Mouse (Mus musculus) CH12.LX (cell line): ENCODE results near the gene Rasa3. TPM values are rescaled to one million over a fixed set of nuclear protein-coding genes. Genes with fewer than 3 reads are reported as not detected.
A peak's percentile ranks its signal among the peaks of the same experiment; 100 is the strongest.

ENCODE experiments used
- DNase-seq: peaks from one replicate; pipeline ENCODE4 v3.0.0-alpha.2; 2013; ENCODE audit errors: extremely low read depth
- H3K27ac ChIP-seq: 2 replicates; pipeline ENCODE4 v1.5.1; 2012; ENCODE audit warnings: low read depth, mild to moderate bottlenecking, control low read depth, moderate library complexity; ENCODE audit not compliant: insufficient read depth
- H3K27me3 ChIP-seq: replicated peaks from 2 replicates; pipeline ENCODE3; 2012; ENCODE audit warnings: inconsistent platforms
- H3K36me3 ChIP-seq, 2 experiments: replicated peaks in 1 of 2; 2 replicates each; pipeline versions ENCODE3 to v1.6.1; 2012; ENCODE audit warnings: inconsistent platforms in 1 of 2, low read length in 1 of 2, mild to moderate bottlenecking in 1 of 2, mixed read lengths in 1 of 2, moderate library complexity in 1 of 2; ENCODE audit not compliant: control insufficient read depth in 1 of 2, insufficient read depth in 1 of 2
- H3K4me1 ChIP-seq, 2 experiments: 2 replicates each; pipeline ENCODE4 v1.6.1; 2012; ENCODE audit warnings: inconsistent platforms in 1 of 2, moderate library complexity in 1 of 2; ENCODE audit not compliant: insufficient read depth in 2 of 2, control insufficient read depth in 1 of 2
- H3K4me2 ChIP-seq: 2 replicates; pipeline ENCODE4 v1.6.1; 2012; ENCODE audit warnings: low read depth, mild to moderate bottlenecking, control low read depth; ENCODE audit not compliant: poor library complexity, insufficient read depth, severe bottlenecking
- H3K4me3 ChIP-seq, 3 experiments: fragments of 150-350 bp in 1 of 3; sonication (generic) in 1 of 3; replicated peaks in 1 of 3; 2 replicates each; pipeline versions ENCODE3 to v1.5.1; 2011 to 2012; ENCODE audit warnings: low read depth in 2 of 3, low read length in 2 of 3, mild to moderate bottlenecking in 2 of 3, moderate library complexity in 2 of 3, control low read depth in 1 of 3, improper control_type of control experiment in 1 of 3, inconsistent platforms in 1 of 3, mixed read lengths in 1 of 3; ENCODE audit not compliant: poor library complexity in 1 of 3
- H3K79me2 ChIP-seq: replicated peaks from 2 replicates; pipeline ENCODE4 v1.6.1; 2012; ENCODE audit warnings: mild to moderate bottlenecking, moderate library complexity; ENCODE audit not compliant: control insufficient read depth, poor library complexity, insufficient read depth, severe bottlenecking; ENCODE audit errors: extremely low read depth
- H3K9ac ChIP-seq: 2 replicates; pipeline ENCODE4 v1.6.1; 2012; ENCODE audit warnings: low read depth, mild to moderate bottlenecking, control low read depth, moderate library complexity; ENCODE audit not compliant: insufficient read depth
- H3K9me3 ChIP-seq: replicated peaks from 2 replicates; pipeline ENCODE3; 2012; ENCODE audit warnings: low read length, inconsistent platforms, mixed read lengths
- BHLHE40 ChIP-seq: IDR thresholded peaks from 2 replicates; pipeline ENCODE4 v1.6.1; 2011; ENCODE audit warnings: mild to moderate bottlenecking, low read depth, low read length, improper control_type of control experiment
- CHD1 ChIP-seq: IDR thresholded peaks from 2 replicates; pipeline ENCODE4 v1.6.1; 2012; ENCODE audit warnings: low read depth, low read length, improper control_type of control experiment, inconsistent platforms
- CHD2 ChIP-seq: IDR thresholded peaks from 2 replicates; pipeline ENCODE4 v1.6.1; 2011; ENCODE audit warnings: low read length, improper control_type of control experiment
- CTCF ChIP-seq, 2 experiments: IDR thresholded peaks in 1 of 2; conservative IDR thresholded peaks in 1 of 2; 2 replicates each; pipeline ENCODE4 v1.5.1; 2011 to 2012; ENCODE audit warnings: low read depth in 2 of 2, low read length in 2 of 2, improper control_type of control experiment in 1 of 2, inconsistent platforms in 1 of 2, mild to moderate bottlenecking in 1 of 2, moderate library complexity in 1 of 2
- E2F4 ChIP-seq: IDR thresholded peaks from 2 replicates; pipeline ENCODE4 v1.6.1; 2011; ENCODE audit warnings: low read depth, low read length, improper control_type of control experiment; ENCODE audit not compliant: insufficient replicate concordance
- ELF1 ChIP-seq: IDR thresholded peaks from 2 replicates; pipeline ENCODE4 v1.6.1; 2014; ENCODE audit warnings: low read depth, mild to moderate bottlenecking, inconsistent platforms, low read length, improper control_type of control experiment
- EP300 ChIP-seq: IDR thresholded peaks from 2 replicates; pipeline ENCODE4 v1.6.1; 2011; ENCODE audit warnings: low read length, improper control_type of control experiment
- ETS1 ChIP-seq: conservative IDR thresholded peaks from 2 replicates; pipeline ENCODE4 v1.6.1; 2012; ENCODE audit warnings: low read depth, mild to moderate bottlenecking, inconsistent platforms, low read length, improper control_type of control experiment, moderate library complexity
- GABPA ChIP-seq: IDR thresholded peaks from 2 replicates; pipeline ENCODE4 v1.6.1; 2012; ENCODE audit warnings: low read depth, low read length, improper control_type of control experiment, inconsistent platforms; ENCODE audit not compliant: insufficient replicate concordance
- HCFC1 ChIP-seq: IDR thresholded peaks from 2 replicates; pipeline ENCODE4 v1.6.1; 2012; ENCODE audit warnings: low read depth, mild to moderate bottlenecking, inconsistent platforms, low read length, improper control_type of control experiment
- IRF4 ChIP-seq: IDR thresholded peaks from 2 replicates; pipeline ENCODE4 v1.6.1; 2014; ENCODE audit warnings: low read depth, mild to moderate bottlenecking, inconsistent platforms, low read length, improper control_type of control experiment
- JUN ChIP-seq: IDR thresholded peaks from 2 replicates; pipeline ENCODE4 v1.6.1; 2011; ENCODE audit warnings: low read depth, mild to moderate bottlenecking, low read length, improper control_type of control experiment, moderate library complexity; ENCODE audit not compliant: insufficient read depth
- JUND ChIP-seq: conservative IDR thresholded peaks from 2 replicates; pipeline ENCODE4 v1.6.1; 2011; ENCODE audit warnings: low read depth, low read length, improper control_type of control experiment
- KAT2A ChIP-seq: IDR thresholded peaks from 2 replicates; pipeline ENCODE4 v1.6.1; 2012; ENCODE audit warnings: low read length, improper control_type of control experiment, inconsistent platforms; ENCODE audit not compliant: insufficient replicate concordance
- MAFK ChIP-seq: IDR thresholded peaks from 2 replicates; pipeline ENCODE4 v1.6.1; 2011; ENCODE audit warnings: low read length, improper control_type of control experiment; ENCODE audit not compliant: insufficient replicate concordance
- MAX ChIP-seq: IDR thresholded peaks from 2 replicates; pipeline ENCODE4 v1.6.1; 2011; ENCODE audit warnings: low read length, improper control_type of control experiment
- MAZ ChIP-seq: IDR thresholded peaks from 2 replicates; pipeline ENCODE4 v1.6.1; 2012; ENCODE audit warnings: low read depth, mild to moderate bottlenecking, inconsistent platforms, low read length, improper control_type of control experiment, moderate library complexity
- MEF2A ChIP-seq: IDR thresholded peaks from 2 replicates; pipeline ENCODE4 v1.6.1; 2014; ENCODE audit warnings: low read depth, mild to moderate bottlenecking, inconsistent platforms, low read length, improper control_type of control experiment, borderline replicate concordance
- MXI1 ChIP-seq: IDR thresholded peaks from 2 replicates; pipeline ENCODE4 v1.6.1; 2011; ENCODE audit warnings: mild to moderate bottlenecking, low read depth, low read length, improper control_type of control experiment
- MYC ChIP-seq: IDR thresholded peaks from 2 replicates; pipeline ENCODE4 v1.6.1; 2011; ENCODE audit warnings: low read depth, mild to moderate bottlenecking, improper control_type of control experiment, low read length
- NELFE ChIP-seq: IDR thresholded peaks from 2 replicates; pipeline ENCODE4 v1.6.1; 2011; ENCODE audit warnings: low read depth, low read length, improper control_type of control experiment
- NRF1 ChIP-seq: IDR thresholded peaks from 2 replicates; pipeline ENCODE4 v1.6.1; 2014; ENCODE audit warnings: low read depth, mild to moderate bottlenecking, inconsistent platforms, low read length, improper control_type of control experiment, moderate library complexity
- PAX5 ChIP-seq: IDR thresholded peaks from 2 replicates; pipeline ENCODE4 v1.6.1; 2012; ENCODE audit warnings: low read length, inconsistent platforms, mixed read lengths
- POLR2A ChIP-seq: IDR thresholded peaks from 2 replicates; pipeline ENCODE4 v1.6.1; 2011; ENCODE audit warnings: low read depth, mild to moderate bottlenecking, improper control_type of control experiment, low read length
- POLR2AphosphoS2 ChIP-seq: IDR thresholded peaks from 2 replicates; pipeline ENCODE4 v1.6.1; 2011; ENCODE audit warnings: low read depth, low read length, improper control_type of control experiment
- RAD21 ChIP-seq: IDR thresholded peaks from 2 replicates; pipeline ENCODE4 v1.6.1; 2011; ENCODE audit warnings: low read depth, mild to moderate bottlenecking, low read length, improper control_type of control experiment, moderate library complexity
- RCOR1 ChIP-seq: conservative IDR thresholded peaks from 2 replicates; pipeline ENCODE4 v1.6.1; 2012; ENCODE audit warnings: low read depth, mild to moderate bottlenecking, inconsistent platforms, low read length, improper control_type of control experiment
- SIN3A ChIP-seq: IDR thresholded peaks from 2 replicates; pipeline ENCODE4 v1.6.1; 2012; ENCODE audit warnings: low read length, improper control_type of control experiment, inconsistent platforms
- SMC3 ChIP-seq: IDR thresholded peaks from 2 replicates; pipeline ENCODE4 v1.6.1; 2011; ENCODE audit warnings: low read depth, low read length, improper control_type of control experiment
- TBP ChIP-seq: conservative IDR thresholded peaks from 2 replicates; pipeline ENCODE4 v1.6.1; 2011; ENCODE audit warnings: low read depth, low read length, improper control_type of control experiment
- TCF12 ChIP-seq: IDR thresholded peaks from 2 replicates; pipeline ENCODE4 v1.6.1; 2014; ENCODE audit warnings: low read depth, mild to moderate bottlenecking, inconsistent platforms, low read length, improper control_type of control experiment
- UBTF ChIP-seq: IDR thresholded peaks from 2 replicates; pipeline ENCODE4 v1.6.1; 2012; ENCODE audit warnings: low read depth, mild to moderate bottlenecking, inconsistent platforms, low read length, improper control_type of control experiment, moderate library complexity
- USF1 ChIP-seq: IDR thresholded peaks from 2 replicates; pipeline ENCODE4 v1.6.1; 2014; ENCODE audit warnings: low read depth, mild to moderate bottlenecking, inconsistent platforms, low read length, improper control_type of control experiment
- USF2 ChIP-seq: conservative IDR thresholded peaks from 2 replicates; pipeline ENCODE4 v1.6.1; 2011; ENCODE audit warnings: low read depth, low read length, improper control_type of control experiment
- ZC3H11A ChIP-seq: IDR thresholded peaks from 2 replicates; pipeline ENCODE4 v1.6.1; 2012; ENCODE audit warnings: low read depth, mild to moderate bottlenecking, inconsistent platforms, low read length, improper control_type of control experiment
- ZKSCAN1 ChIP-seq: IDR thresholded peaks from 2 replicates; pipeline ENCODE4 v1.6.1; 2012; ENCODE audit warnings: low read depth, inconsistent platforms, low read length, improper control_type of control experiment, borderline replicate concordance
- ZMIZ1 ChIP-seq: IDR thresholded peaks from 2 replicates; pipeline ENCODE4 v1.6.1; 2012; ENCODE audit warnings: low read depth, mild to moderate bottlenecking, inconsistent platforms, low read length, improper control_type of control experiment
- ZNF384 ChIP-seq: IDR thresholded peaks from 2 replicates; pipeline ENCODE4 v1.6.1; 2012; ENCODE audit warnings: low read depth, low read length, improper control_type of control experiment, inconsistent platforms
- dilution Hi-C: fragments of 300-500 bp; cut with MboI; formaldehyde crosslinking; loops from 2 replicates; pipeline ENCODE4 v1.14.3; 2020; ENCODE audit warnings: low sequenced_read_pairs; ENCODE audit not compliant: extremely low pct_unique_long_range_greater_than_20kb, extremely low pct_ligation_motif_present
- in situ Hi-C: fragments of 300-500 bp; cut with MboI; formaldehyde crosslinking; loops from 3 replicates; pipeline ENCODE4 v1.14.3; 2019; ENCODE audit warnings: low sequenced_read_pairs, low pct_ligation_motif_present, low pct_unique_long_range_greater_than_20kb, mixed read lengths
- polyA plus RNA-seq: library from polyadenylated mRNA; unstranded; fragments of >175 nt; gene quantifications from 2 replicates; pipeline ENCODE4 v1.2.1, GENCODE M21; 2012; ENCODE audit warnings: low read depth; ENCODE audit not compliant: insufficient read length
- total RNA-seq, 2 experiments: library from RNA; depleted of rRNA; stranded (reverse); fragments of 300-350 nt in 1 of 2; fragments of >200 nt in 1 of 2; gene quantifications; 2 replicates each; pipeline ENCODE4 v1.2.3; 2012 to 2014

The Rasa3 gene
- total and polyA plus RNA-seq, 3 experiments: 12.8 to 28.5 (median 13.6) TPM

DNA sequence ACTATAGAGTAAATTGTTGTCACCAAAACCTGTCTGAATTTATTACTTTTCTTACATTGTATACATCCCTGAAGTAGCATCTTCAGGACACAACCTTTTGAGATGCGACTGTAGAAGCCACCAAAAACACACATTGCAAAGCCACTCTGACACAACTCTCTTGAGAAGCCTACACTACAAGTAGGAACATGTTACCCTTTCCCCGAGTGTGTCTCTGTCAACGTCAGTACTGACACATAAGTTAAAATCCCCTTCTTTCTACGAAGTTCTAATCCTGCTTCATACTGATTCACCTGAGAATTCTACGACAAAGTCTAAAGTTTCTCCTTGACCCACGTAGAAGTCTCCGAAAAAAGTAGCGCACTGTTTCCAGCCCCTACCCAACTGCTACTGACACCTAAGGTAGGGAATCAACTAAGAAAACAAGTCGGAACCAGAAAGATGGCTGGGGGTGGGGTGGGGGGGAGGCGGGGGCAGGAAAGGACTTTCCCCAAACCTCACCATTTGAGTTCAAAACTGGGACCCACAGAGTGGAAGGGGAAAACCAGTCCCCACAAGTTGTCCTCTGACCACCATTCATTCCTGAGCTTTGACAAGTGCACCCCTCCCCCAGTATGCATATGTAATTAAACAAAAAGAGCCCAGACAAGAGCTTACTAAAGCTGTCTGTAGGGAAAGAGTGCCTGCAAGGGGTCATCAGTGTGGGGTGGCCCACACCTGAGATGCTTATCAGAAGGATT is 47.9 kb downstream of the Rasa3 start:
- H3K79me2 ChIP-seq: no peaks in the 10 kb centered on the region; the same call in 1 of the 2 replicates
- DNase-seq: no peak
- H3K36me3 ChIP-seq: peaks cover 9 to 35% of the 10 kb centered on the region in 2 experiments
- no peak overlapping the region for H3K4me3 ChIP-seq
- no peak overlapping the region for H3K9ac ChIP-seq
- H3K27ac ChIP-seq: peak overlapping the region; percentile 73
- in situ Hi-C loops (no loop called here), dilution Hi-C loops (no loop called here)
- 0 out of 2 replicates have a peak, but pooled peaks have one; percentile 71 for TF ChIP-seq MAZ
- TF ChIP-seq NRF1: no peak
- TF ChIP-seq MEF2A: no peak; the same call in 1 of the 2 replicates
- TF ChIP-seq ZNF384: no peak
- TF ChIP-seq JUND: no peak
- TF ChIP-seq EP300: no peak; the same call in 1 of the 2 replicates
- no peak for TF ChIP-seq GABPA
- TF ChIP-seq POLR2A: no peak
- no peak for TF ChIP-seq PAX5
- TF ChIP-seq ZC3H11A: no peak
- no peak for TF ChIP-seq ELF1
- TF ChIP-seq CTCF (conservative IDR thresholded peaks at IDR 0.05 in 1 of 2, IDR thresholded peaks at IDR 0.05 in 1 of 2; ENCODE audit: low read depth in 2 of 2, low read length in 2 of 2): no peak
- no peak for TF ChIP-seq SMC3
- peak; percentile 91; the same call in 1 of the 2 replicates for TF ChIP-seq CHD1
- no peak for TF ChIP-seq ZMIZ1
- TF ChIP-seq BHLHE40: peak; percentile 15; the same call in 1 of the 2 replicates
- no peak for TF ChIP-seq MAX
- no peak for TF ChIP-seq RCOR1
- no peak for TF ChIP-seq HCFC1
- TF ChIP-seq ZKSCAN1: no peak
- TF ChIP-seq TBP: 0 out of 2 replicates have a peak, but pooled peaks have one; percentile 12
- peak; percentile 68; the same call in 1 of the 2 replicates for TF ChIP-seq CHD2
- TF ChIP-seq ETS1: peak; percentile 56
- TF ChIP-seq RAD21: no peak
- no peak for TF ChIP-seq MAFK
- TF ChIP-seq MYC: no peak
- no peak; the same call in 1 of the 2 replicates for TF ChIP-seq SIN3A
- no peak for TF ChIP-seq KAT2A
- 0 out of 2 replicates have a peak, but pooled peaks have one; percentile 45 for TF ChIP-seq TCF12
- TF ChIP-seq JUN: no peak
- no peak for TF ChIP-seq POLR2AphosphoS2
- TF ChIP-seq IRF4: peak; percentile 62; the same call in 1 of the 2 replicates
- TF ChIP-seq UBTF: no peak
- TF ChIP-seq USF2: no peak
- no peak for TF ChIP-seq USF1
- TF ChIP-seq MXI1: no peak
- no peak for TF ChIP-seq NELFE
- TF ChIP-seq E2F4: no peak
- no peaks in the 10 kb centered on the region for H3K27me3 ChIP-seq
- peak overlapping the region; percentile 75 for H3K4me2 ChIP-seq
- H3K4me1 ChIP-seq: peaks cover 32 to 57% of the 10 kb centered on the region in 2 experiments
- H3K9me3 ChIP-seq: peaks cover 22% of the 10 kb centered on the region
